Mouse (Mus musculus) mouse embryonic stem cell (cell line): Measurements from ENCODE around the gene Gm11596.
"Not testable (repeated sequence)": the region's sequence is repeated elsewhere in the genome, so short reads cannot be mapped to it uniquely, and the experiment has no call there.

Experiments
- in situ Hi-C, 2 experiments: fragments of 300-500 bp; cut with MboI; formaldehyde crosslinking; loops; 1 replicate in 1 of 2; 3 replicates in 1 of 2; pipeline ENCODE4 v1.14.3; 2019 to 2020; ENCODE audit warnings: low sequenced_read_pairs in 2 of 2, low pct_unique_long_range_greater_than_20kb in 1 of 2, mixed read lengths in 1 of 2; ENCODE audit not compliant: unreplicated experiment in 1 of 2

The Gm11596 gene

GRCm38 (mm10) chr11:99793367-99793766 is at the start of gene Gm11596:
TSS of gene Gm11596 (minus strand) at chr11:99793467.
- in situ Hi-C loops = no loop called here

DNA sequence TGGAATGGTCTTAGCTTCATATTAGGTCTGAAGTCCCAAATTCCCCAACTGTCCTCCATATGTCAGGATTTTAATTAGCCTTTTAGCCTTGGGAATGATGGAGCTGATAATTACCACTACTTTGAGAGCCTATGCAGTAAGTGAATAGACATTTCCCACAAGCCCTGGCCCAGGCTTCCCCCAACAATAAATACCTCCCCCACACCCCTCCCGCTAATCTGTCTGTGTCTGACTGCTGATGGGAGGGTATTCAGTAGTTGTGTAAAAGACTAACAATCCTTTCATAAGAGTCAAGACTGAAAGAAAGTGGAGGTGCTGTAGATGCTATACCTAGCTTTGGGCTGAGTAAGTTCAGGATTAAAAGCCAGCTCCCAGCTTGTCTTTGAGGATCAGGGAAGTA is 48.9 kb upstream of the Gm11596 start:
- in situ Hi-C loops = no loop called here

DNA sequence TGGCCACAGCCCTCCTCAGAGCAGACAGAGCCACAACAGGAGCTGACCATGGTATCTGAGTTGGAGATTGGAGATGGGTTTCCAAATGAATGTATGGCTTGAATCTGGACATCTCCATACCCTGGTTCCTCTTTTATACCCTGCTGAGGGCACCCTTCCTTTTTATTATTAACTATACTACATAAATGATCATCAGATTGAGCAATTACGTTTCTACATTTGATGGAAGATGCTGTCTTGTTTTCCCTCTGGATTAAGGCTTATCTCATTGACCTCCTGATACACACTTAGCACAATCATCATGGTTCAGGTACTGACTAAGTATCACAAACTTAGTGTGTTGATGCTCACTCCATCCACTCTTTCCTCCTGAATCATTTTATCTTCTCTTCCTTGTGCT is 44.7 kb upstream of the Gm11596 start, which contains the start of gene 2300003K06Rik:
Gene 2300003K06Rik (minus strand): TSS at position 101 of the 400 bp plus-strand sequence.
- in situ Hi-C loops = no loop called here

- in situ Hi-C loops = not testable (repeated sequence)
Measured at GRCm38 (mm10) chr11:99815566-99815965, 22.3 kb upstream of the Gm11596 start, which contains the start of gene Gm11564. TSS of gene Gm11564 (minus strand) at chr11:99815666.

DNA sequence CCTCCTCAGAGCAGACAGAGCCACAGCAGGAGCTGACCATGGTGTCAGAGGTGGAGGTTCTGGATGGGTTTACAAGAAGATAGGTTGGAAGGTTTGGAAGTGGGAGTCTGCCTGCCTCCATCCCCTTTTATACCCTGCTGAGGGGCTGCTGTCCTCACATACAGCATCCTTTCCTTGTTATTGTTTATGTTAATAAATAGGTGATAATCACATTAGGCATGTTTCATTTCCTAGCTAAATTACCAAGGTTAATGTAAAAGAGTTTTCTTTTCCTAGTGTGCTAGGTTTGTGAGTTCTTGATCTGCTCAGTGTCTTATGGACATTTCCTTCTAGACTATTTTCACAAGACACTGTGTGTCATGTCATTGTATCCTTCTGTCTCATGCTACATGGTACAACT is 16.5 kb upstream of the Gm11596 start, which contains the start of gene Krtap4-13:
Gene Krtap4-13 (minus strand): TSS at position 101 of the 400 bp plus-strand sequence.
- in situ Hi-C loops = not testable (repeated sequence)

- in situ Hi-C loops = not testable (repeated sequence)
Measured at GRCm38 (mm10) chr11:99804346-99804745, 11.1 kb upstream of the Gm11596 start, which contains the start of gene Gm11554. TSS of gene Gm11554 (minus strand) at chr11:99804446.

- in situ Hi-C loops = not testable (repeated sequence)
Measured at GRCm38 (mm10) chr11:99798832-99799231, 5.6 kb upstream of the Gm11596 start, which contains the start of gene Gm11569. TSS of gene Gm11569 (minus strand) at chr11:99798932.

DNA sequence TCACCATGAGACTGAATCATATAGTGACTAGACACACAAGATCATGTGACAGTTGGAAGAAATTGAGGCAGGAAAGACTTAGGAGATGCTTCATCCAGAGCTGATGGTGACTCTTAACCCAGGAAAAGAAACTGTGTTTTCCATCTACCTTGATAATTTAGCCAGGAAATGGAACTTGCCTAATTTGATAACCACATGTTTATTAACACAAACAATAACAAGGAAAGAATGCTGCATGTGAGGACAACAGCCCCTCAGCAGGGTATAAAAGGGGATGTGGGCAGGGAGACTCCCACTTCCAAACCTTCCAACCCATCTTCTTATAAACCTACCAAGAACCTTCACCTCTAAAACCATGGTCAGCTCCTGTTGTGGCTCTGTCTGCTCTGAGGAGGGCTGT is 8.4 kb downstream of the Gm11596 start, which contains the start of gene Krtap4-9:
Gene Krtap4-9 (plus strand): TSS at position 301 of the 400 bp plus-strand sequence.
- in situ Hi-C loops = not testable (repeated sequence)

- in situ Hi-C loops = no loop called here
Measured at GRCm38 (mm10) chr11:99780604-99781003, 12.7 kb downstream of the Gm11596 start, which contains the start of gene Krtap4-8. TSS of gene Krtap4-8 (minus strand) at chr11:99780704.

DNA sequence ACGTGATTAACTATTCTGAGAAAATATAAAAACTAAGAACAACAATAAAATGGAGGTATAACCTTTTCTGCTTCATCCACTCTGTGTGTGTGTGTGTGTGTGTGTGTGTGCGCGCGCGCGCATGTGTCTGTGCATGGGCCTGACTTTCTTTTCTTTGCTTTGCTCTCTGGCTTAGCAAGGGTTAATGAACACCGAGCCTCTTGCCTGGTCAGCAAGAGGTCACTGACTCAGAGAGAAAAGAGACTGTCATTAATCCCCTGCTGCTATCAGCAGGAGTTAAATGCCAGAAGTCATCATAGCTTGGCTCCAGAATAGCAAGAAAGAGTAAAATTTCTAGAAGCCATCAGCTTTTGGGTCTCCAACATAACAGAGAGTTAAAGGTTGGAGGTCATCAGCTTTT is 14.9 kb downstream of the Gm11596 start:
- in situ Hi-C loops = no loop called here

DNA sequence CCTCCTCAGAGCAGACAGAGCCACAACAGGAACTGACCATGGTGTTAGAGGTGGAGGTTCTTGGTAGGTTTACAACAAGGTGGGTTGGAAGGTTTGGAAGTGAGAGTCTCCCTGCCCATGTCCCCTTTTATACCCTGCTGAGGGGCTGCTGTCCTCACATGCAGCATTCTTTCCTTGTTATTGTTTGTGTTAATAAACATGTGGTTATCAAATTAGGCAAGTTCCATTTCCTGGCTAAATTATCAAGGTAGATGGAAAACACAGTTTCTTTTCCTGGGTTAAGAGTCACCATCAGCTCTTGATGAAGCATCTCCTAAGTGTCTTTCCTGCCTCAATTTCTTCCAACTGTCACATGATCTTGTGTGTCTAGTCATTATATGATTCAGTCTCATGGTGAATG is 20.5 kb downstream of the Gm11596 start, which contains the start of gene Gm11595:
Gene Gm11595 (minus strand): TSS at position 101 of the 400 bp plus-strand sequence.
- in situ Hi-C loops = not testable (repeated sequence)

GRCm38 (mm10) chr11:99768410-99768809 is 24.9 kb downstream of the Gm11596 start:
- in situ Hi-C loops = no loop called here

- in situ Hi-C loops = no loop called here
Measured at GRCm38 (mm10) chr11:99758877-99759276, 34.4 kb downstream of the Gm11596 start.

DNA sequence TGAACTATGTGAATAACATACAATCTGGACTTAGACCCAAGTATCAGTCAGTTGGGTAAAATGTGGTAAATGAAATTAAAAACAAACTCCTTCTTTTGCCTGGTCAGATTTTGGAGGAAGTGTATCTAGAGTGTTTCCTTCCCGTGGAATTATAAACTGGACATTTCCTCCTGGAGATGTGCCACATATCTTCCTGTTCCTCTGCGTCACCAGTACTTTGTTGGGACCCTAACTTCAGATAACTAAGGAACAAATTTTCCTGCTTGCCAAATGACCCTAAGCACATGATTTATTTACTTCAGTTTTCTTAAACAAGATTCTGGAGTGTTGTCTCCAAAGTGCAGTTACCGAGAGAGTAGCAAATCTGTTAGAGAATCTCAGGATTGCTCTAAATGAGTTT is 49.3 kb downstream of the Gm11596 start:
- in situ Hi-C loops = no loop called here
